Mouse (Mus musculus) stomach, embryonic 16.5 days (tissue): ENCODE results near the gene Nme4. TPM values are rescaled to one million over a fixed set of nuclear protein-coding genes. Genes with fewer than 3 reads are reported as not detected.

Source experiments
- ATAC-seq: fragments of 200-750 bp; cut with Nextera tagmentation; 2 replicates; pipeline ENCODE4 v1.8.0; 2017; ENCODE audit warnings: moderate number of reproducible peaks, moderate TSS enrichment; ENCODE audit not compliant: insufficient read depth, low FRiP score
- H3K27ac ChIP-seq: fragments of 300-500 bp; sonication (generic); 2 replicates; pipeline ENCODE4 v1.5.1; 2014; ENCODE audit warnings: low read length
- H3K27me3 ChIP-seq: fragments of 300-500 bp; sonication (generic); 2 replicates; pipeline ENCODE4 v1.6.1; 2014; ENCODE audit warnings: low read length, control low read depth, mixed read lengths; ENCODE audit not compliant: control insufficient read depth, insufficient read depth
- H3K36me3 ChIP-seq: fragments of 300-500 bp; sonication (generic); 2 replicates; pipeline ENCODE4 v1.6.1; 2014; ENCODE audit warnings: low read length; ENCODE audit not compliant: control insufficient read depth, insufficient read depth
- H3K4me1 ChIP-seq: fragments of 300-500 bp; sonication (generic); 2 replicates; pipeline ENCODE4 v1.6.1; 2014; ENCODE audit warnings: low read length, control low read depth, mixed read lengths; ENCODE audit not compliant: control insufficient read depth, insufficient read depth
- H3K4me2 ChIP-seq: fragments of 300-500 bp; sonication (generic); 2 replicates; pipeline ENCODE4 v1.6.1; 2014; ENCODE audit warnings: low read depth, low read length, mixed read lengths
- H3K4me3 ChIP-seq: fragments of 300-500 bp; sonication (generic); replicated peaks from 2 replicates; pipeline ENCODE4 v1.5.1; 2014; ENCODE audit warnings: mild to moderate bottlenecking, low read length
- H3K9ac ChIP-seq: fragments of 300-500 bp; sonication (generic); 2 replicates; pipeline ENCODE4 v1.6.1; 2014; ENCODE audit warnings: low read length
- H3K9me3 ChIP-seq: fragments of 300-500 bp; sonication (generic); replicated peaks from 2 replicates; pipeline ENCODE4 v1.6.1; 2016; ENCODE audit warnings: low read length, control low read depth; ENCODE audit not compliant: control insufficient read depth
- WGBS: fragments of 180-500 bp; shearing (Covaris S2); extraction: QIAGEN DNeasy Blood & Tissue Kit; methylation state at CpG from one replicate; pipeline ENCODE4 v1.1.7; 2014; 5-methylcytosine and 5-hydroxymethylcytosine counted together
- polyA plus RNA-seq: library from polyadenylated mRNA; unstranded; fragments of >200 nt; fragmentation: Nextera tagmentation; extraction: Ambion mirVana; gene quantifications from 2 replicates; pipeline ENCODE4 v1.2.1, GENCODE M21; 2015

Gene Nme4
- polyA plus RNA-seq, 1 experiment from 2014 or later: 67.7 TPM

DNA sequence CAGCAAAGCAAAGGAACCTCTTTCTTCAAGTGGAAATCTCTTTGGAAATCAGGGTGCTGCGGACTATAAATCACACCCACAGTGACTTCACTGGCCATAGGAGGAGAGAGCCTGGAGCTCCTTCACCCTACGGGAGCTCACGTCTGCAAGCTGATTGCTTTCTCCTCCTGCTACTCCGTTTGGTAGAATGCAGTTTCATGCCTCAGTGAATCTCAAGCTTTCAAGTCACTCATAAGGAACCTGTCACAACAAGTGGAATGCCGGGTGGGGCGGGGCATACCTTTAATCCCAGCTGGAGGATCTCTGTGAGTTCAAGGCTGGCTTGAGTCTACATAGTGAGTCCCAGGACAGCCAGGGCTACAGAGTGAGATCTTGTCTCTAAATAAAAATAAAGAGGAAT lies 40.2 kb downstream of the Nme4 start:
- no peaks in the 10 kb centered on the region for H3K4me1 ChIP-seq
- H3K9me3 ChIP-seq: no peaks in the 10 kb centered on the region
- no peaks in the 10 kb centered on the region for H3K27me3 ChIP-seq
- H3K4me2 ChIP-seq: no peak overlapping the region
- H3K9ac ChIP-seq: no peak overlapping the region
- H3K4me3 ChIP-seq: no peak overlapping the region
- no peaks in the 10 kb centered on the region; the same call in 1 of the 2 replicates for H3K36me3 ChIP-seq
- no peak for ATAC-seq
- H3K27ac ChIP-seq: no peak overlapping the region
- 69% methylated on average over 6 of the region's 6 CpGs for WGBS

DNA sequence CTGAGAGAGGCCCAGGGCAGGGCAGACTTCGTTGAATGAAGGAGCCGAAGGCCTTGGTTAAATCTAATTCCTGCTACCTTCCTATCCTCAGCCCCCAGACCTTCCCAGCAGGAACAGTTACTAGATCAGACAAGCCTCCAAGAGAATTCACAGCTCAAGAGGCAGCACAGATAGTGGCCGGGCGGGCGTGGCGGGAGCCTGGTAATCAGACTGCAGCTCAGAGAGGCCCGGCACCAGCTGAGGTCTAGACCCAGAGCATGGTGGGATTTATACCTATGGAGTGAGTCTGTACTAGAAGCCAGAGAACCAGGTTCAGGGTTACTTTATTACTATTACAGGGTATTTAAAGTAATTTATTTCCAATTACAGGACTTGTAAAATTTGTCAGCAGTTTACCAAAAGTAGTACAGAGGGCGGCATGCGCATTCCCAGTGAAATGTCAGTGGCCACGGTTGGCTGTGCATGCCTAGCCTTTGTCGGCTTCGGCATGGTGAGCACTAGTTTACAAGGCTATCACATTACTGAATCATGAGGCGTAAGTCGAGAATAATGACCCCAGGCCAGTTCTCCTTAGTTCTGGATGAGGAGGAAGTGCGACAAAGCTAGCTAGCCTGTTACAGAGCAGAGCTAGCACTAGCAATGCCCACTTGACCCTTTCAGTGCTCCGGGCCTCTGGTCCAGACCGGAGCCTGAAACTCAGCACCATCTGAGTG lies 41.1 kb downstream of the Nme4 start:
- no peaks in the 10 kb centered on the region for H3K9me3 ChIP-seq
- no peak for ATAC-seq
- H3K4me2 ChIP-seq: no peak overlapping the region
- H3K27ac ChIP-seq: no peak overlapping the region
- no peak overlapping the region for H3K9ac ChIP-seq
- H3K4me3 ChIP-seq: no peak overlapping the region
- H3K4me1 ChIP-seq: no peaks in the 10 kb centered on the region
- 63% methylated on average over 17 of the region's 17 CpGs for WGBS
- H3K36me3 ChIP-seq: no peaks in the 10 kb centered on the region; the same call in 1 of the 2 replicates
- H3K27me3 ChIP-seq: no peaks in the 10 kb centered on the region

DNA sequence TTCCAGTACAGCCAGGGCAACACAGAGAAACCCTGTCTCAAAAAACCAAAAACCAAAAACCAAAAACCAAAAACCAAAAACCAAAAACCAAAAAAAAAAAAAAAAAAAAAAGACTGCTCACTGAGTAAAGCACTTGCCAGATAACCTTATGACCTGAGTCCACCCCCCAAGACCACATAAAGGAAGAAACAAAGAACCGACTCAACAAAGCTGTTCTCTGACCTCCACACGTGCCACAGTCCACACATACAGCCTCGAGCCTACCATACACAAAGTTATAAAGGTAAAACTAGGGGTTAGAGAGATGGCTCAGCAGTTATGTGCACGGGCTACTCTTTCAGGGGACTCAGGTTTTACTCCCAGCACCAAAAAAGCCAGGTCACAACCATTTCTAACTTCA lies 42.7 kb downstream of the Nme4 start:
- no peaks in the 10 kb centered on the region for H3K27me3 ChIP-seq
- H3K36me3 ChIP-seq: no peaks in the 10 kb centered on the region; the same call in 1 of the 2 replicates
- H3K4me1 ChIP-seq: no peaks in the 10 kb centered on the region
- H3K4me3 ChIP-seq: no peak overlapping the region
- no peak overlapping the region for H3K27ac ChIP-seq
- H3K4me2 ChIP-seq: no peak overlapping the region
- WGBS: 64% methylated on average over 4 of the region's 4 CpGs
- H3K9me3 ChIP-seq: no peaks in the 10 kb centered on the region
- ATAC-seq: no peak
- H3K9ac ChIP-seq: no peak overlapping the region

DNA sequence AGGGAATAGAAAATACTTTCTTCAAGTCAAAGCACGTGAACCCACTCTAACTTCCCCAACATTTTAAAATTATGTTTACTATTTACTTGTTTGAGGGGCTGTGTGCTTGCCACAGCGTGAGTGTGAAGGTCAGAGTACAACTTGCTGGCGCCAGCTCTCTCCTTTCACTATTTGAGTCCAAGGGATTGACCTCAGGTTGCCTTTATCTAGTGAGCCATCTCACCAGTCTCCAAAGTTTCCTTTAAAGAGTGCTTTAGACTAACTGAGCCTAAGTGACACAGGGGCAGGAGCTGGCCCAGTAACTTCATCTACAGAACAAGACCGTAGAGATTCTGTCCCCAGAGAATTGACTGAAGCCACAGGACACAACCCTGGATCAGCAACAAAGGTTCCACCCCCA lies 43.3 kb downstream of the Nme4 start:
- H3K4me2 ChIP-seq: no peak overlapping the region
- no peak for ATAC-seq
- no peak overlapping the region for H3K9ac ChIP-seq
- H3K4me3 ChIP-seq: no peak overlapping the region
- no peaks in the 10 kb centered on the region; the same call in 1 of the 2 replicates for H3K36me3 ChIP-seq
- WGBS: 89% methylated on average over 4 of the region's 4 CpGs
- H3K9me3 ChIP-seq: no peaks in the 10 kb centered on the region
- H3K27ac ChIP-seq: no peak overlapping the region
- H3K4me1 ChIP-seq: no peaks in the 10 kb centered on the region
- no peaks in the 10 kb centered on the region for H3K27me3 ChIP-seq

DNA sequence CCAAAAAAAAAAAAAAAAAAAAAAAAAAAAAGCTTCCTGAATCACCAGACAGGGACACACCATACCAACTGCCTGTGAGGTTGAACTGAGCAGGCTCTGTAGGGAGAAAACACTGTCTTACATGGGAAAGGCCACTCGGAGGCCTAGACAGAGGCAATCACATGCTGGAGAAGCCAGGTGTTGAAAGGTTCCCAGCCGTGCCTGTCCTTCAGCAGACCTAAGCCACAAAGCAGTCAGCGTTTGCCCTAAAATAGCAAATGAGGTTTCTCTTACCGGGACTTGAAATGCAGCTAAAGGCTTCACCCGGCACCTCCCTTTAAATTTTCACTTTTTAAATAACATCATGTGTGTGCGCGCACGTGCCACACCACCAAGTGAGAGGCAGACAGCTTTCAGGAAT lies 47.3 kb downstream of the Nme4 start:
- WGBS: 86% methylated on average over 8 of the region's 8 CpGs

DNA sequence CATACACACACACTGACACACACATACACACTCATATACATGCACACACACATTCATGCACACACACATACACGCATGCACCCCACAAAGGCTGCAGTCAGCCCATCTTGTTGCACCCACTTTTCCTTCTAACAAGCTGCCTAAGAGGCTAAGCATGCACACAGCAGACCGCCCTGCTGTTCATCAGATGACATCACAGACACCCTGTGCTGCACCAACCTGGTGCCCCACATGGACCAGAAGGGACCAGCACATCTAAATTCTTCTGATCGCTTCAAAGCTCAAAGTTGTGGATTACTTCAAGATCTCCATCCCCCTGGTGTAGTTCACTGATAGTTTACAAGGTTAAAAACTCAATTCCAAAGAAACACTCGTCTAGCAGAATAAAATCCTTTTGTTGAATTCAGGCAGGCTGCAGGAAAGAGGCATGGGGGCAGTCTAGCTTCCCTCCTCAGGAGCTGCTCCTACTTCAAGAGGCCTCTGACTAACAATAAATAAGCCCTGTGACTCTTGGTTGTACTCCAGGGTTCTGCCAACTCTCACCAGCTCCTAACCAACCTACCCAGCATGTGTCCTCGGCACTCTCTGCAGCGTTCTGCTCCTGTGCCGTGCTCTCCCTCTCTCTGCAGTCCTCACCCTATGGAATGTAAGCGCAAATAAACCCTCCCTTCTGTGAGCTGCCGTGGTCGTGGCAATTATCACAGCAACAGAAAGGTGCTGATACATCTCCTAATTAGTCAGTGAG lies 49.0 kb downstream of the Nme4 start:
- H3K9ac ChIP-seq: no peak overlapping the region
- no peak overlapping the region for H3K4me2 ChIP-seq
- H3K27ac ChIP-seq: no peak overlapping the region
- no peaks in the 10 kb centered on the region for H3K9me3 ChIP-seq
- no peak for ATAC-seq
- H3K36me3 ChIP-seq: no peaks in the 10 kb centered on the region
- no peak overlapping the region for H3K4me3 ChIP-seq
- peaks cover 12% of the 10 kb centered on the region for H3K4me1 ChIP-seq
- WGBS: 51% methylated on average over 10 of the region's 10 CpGs
- no peaks in the 10 kb centered on the region for H3K27me3 ChIP-seq

More for the DNA sequence above, 47.3 kb downstream of the Nme4 start:
- no peak for ATAC-seq
- Histone ChIP-seq H3K27me3 (no peaks in the 10 kb centered on the region), H3K36me3 (no peaks in the 10 kb centered on the region), H3K9ac (no peak overlapping the region), H3K27ac (no peak overlapping the region), H3K9me3 (no peaks in the 10 kb centered on the region), H3K4me2 (no peak overlapping the region), H3K4me3 (no peak overlapping the region), H3K4me1 (peaks cover 11% of the 10 kb centered on the region)

DNA sequence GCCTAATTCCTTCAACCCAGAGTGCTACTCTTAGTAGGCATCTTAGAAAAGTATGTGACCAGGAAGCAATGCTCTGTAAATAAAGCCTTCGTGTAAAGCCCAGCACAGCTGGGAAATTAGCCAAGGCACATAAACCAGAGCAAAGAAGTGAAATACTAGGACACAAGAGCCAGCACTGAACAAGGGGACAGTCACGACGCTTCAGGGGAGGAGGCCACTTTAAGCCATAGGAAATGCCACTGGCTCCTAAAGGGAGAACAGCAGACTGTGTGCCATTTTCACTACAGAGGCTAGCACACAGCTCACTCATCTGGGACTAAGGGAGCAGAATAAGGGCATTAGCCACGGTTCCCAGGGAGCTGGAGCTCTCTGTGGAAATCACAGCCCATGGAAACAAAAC lies 50.1 kb downstream of the Nme4 start:
- no peak overlapping the region for H3K4me3 ChIP-seq
- WGBS: 54% methylated on average over 4 of the region's 4 CpGs
- no peak for ATAC-seq
- H3K9ac ChIP-seq: peak overlapping the region; percentile 55
- peaks cover 12% of the 10 kb centered on the region for H3K4me1 ChIP-seq
- no peak overlapping the region; the same call in 1 of the 2 replicates for H3K27ac ChIP-seq
- H3K9me3 ChIP-seq: no peaks in the 10 kb centered on the region
- H3K4me2 ChIP-seq: no peak overlapping the region
- H3K36me3 ChIP-seq: no peaks in the 10 kb centered on the region
- no peaks in the 10 kb centered on the region for H3K27me3 ChIP-seq

DNA sequence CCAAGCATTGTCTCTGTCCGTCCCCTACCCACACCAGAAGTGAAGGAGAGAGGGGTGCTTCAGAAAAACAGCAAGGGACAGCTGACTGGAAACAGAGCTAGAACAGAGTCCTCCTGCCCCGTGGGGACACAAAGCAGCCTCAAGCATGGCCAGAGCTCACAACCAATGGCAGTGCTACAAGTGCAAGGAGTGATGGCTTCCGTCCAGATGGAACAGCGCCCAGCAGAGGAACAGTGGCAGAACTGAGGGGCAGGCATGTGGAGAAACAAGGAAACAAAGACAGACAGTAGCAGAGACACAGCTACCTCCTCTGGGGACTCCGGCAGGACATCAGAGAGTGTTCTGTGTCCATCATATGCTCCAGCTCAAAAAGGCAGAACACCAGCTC lies 52.2 kb downstream of the Nme4 start:
- H3K9me3 ChIP-seq: no peaks in the 10 kb centered on the region
- peaks cover 12% of the 10 kb centered on the region for H3K4me1 ChIP-seq
- H3K9ac ChIP-seq: no peak overlapping the region
- no peak overlapping the region for H3K27ac ChIP-seq
- no peaks in the 10 kb centered on the region for H3K36me3 ChIP-seq
- no peak overlapping the region for H3K4me2 ChIP-seq
- whole genome bisulfite sequencing: 60% methylated on average over 5 of the region's 5 CpGs
- no peaks in the 10 kb centered on the region for H3K27me3 ChIP-seq
- peak; percentile 24; the same call in 1 of the 2 replicates for ATAC-seq
- no peak overlapping the region for H3K4me3 ChIP-seq

DNA sequence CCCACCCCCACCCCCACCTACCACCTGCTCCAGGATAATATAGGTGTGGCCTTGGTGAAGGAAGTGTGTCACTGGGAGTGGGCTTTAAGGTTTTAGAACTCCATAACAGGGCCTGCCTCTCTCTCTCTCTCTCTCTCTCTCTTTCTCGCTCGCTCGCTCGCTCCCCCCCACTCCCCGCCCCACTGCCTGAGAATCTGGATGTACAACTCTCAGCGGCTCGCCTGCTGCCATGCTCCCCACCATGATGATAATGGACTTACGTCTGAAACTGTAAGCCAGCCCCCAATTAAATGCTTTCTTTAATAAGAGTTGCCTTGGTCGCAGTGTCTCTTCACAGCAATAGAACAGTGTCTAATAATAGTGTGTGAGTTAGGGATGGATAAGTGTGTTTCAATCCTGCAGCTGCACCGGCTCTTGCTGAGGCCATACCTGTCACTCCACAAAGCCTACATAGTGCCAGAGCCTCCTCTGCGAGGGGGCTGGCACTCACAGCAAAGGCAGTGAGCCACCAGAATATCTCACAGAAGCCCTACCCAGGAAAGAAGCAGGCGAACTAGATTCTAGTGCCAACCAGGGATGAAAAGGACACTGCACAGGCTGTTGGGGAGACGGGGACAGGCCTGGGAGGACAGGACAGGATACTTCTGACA lies 52.7 kb downstream of the Nme4 start:
- no peak overlapping the region for H3K9ac ChIP-seq
- H3K4me2 ChIP-seq: no peak overlapping the region
- H3K4me3 ChIP-seq: no peak overlapping the region
- WGBS: 80% methylated on average over 13 of the region's 13 CpGs
- no peaks in the 10 kb centered on the region for H3K9me3 ChIP-seq
- no peaks in the 10 kb centered on the region for H3K36me3 ChIP-seq
- H3K4me1 ChIP-seq: peaks cover 12% of the 10 kb centered on the region
- no peak for ATAC-seq
- H3K27ac ChIP-seq: no peak overlapping the region
- no peaks in the 10 kb centered on the region for H3K27me3 ChIP-seq
